Mouse (Mus musculus): Measurements from ENCODE around the gene Nsun2. TPM values are rescaled to one million over a fixed set of nuclear protein-coding genes. Genes with fewer than 3 reads are reported as not detected.

Gene Nsun2
- polyA plus RNA-seq, 1 experiment, result 109 TPM

DNA sequence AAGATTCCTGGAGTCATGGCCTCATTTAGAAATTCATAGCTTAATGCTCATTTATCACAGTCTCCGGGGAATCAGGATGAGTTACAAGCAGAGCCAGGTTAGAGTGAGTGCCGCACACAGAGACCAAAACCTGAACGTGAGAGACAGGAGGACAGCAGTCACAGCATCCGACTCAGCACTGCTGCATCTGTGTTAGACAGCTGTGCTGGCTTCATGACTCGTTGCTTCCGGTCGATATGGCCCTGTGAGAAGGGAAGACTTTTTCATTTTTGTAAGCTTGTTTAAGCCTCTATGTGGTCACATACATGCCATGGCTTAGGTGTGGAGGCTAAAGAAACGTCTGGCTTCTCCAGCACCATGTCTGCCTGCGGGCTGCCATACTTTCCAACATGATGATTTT lies 104.1 kb downstream of the Nsun2 start:
- Histone ChIP-seq H3K4me1 (ENCODE audit: control insufficient read depth, insufficient read depth, low read length) (no peaks in the 10 kb centered on the region), H3K4me3 (ENCODE audit: insufficient read depth, low read length) (no peak overlapping the region), H3K27ac (ENCODE audit: insufficient read depth, low read length) (no peak overlapping the region)
- TF ChIP-seq CTCF (IDR thresholded peaks at IDR 0.05; ENCODE audit: borderline replicate concordance, insufficient read depth, low read length) (no peak), POLR2A (IDR thresholded peaks at IDR 0.05; ENCODE audit: low read depth, low read length) (no peak)

DNA sequence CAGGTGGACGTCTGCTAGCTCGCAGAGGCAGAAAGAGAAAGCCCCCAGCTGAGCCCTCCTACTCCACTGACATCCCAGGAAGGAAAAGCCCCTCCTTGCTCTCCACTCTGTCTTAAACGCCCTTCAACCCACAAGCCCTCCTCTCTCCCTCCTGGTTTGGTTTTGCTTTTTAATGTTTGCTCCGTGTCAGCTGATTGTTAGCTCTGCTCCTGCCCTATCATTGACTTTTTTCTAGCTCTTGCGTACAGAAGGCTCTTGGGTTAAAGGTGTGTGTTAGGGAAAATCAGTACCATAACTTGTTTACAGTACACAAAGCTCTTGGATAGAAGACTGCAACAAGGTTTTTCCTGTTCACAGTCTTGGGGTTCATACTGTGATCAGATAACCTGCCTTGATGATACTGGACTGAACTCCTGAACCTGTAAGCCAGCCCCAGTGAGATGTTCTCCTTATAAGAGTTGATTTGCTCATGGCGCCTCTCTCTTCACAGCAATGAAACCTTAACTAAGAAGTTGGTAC lies 104.6 kb downstream of the Nsun2 start:
- TF ChIP-seq POLR2A (IDR thresholded peaks at IDR 0.05; ENCODE audit: low read depth, low read length) (no peak), CTCF (IDR thresholded peaks at IDR 0.05; ENCODE audit: borderline replicate concordance, insufficient read depth, low read length) (no peak)
- no peaks in the 10 kb centered on the region for H3K4me1 ChIP-seq (ENCODE audit: control insufficient read depth, insufficient read depth, low read length)
- H3K4me3 ChIP-seq (ENCODE audit: insufficient read depth, low read length), result no peak overlapping the region
- H3K27ac ChIP-seq (ENCODE audit: insufficient read depth, low read length), result no peak overlapping the region

DNA sequence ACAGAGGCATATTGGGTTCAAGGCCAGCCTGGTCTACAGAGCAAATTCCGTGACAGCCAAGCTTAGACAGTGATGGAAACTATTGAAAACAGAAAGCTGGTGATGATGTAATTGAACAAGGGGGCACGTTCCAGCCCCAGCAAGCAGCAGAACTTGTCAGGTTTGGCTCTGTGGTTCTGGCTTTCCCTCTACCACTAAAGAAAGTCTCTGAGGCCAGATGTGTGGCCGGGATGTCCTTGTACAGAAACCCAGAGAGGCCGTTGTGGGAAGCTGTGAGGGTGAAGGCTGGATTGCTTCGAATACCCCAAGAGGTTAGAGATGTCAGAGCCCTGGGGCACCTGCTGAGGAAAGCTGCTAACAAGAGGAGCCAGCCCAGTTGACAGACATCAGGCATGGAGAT lies 105.7 kb downstream of the Nsun2 start:
- Histone ChIP-seq H3K4me3 (ENCODE audit: insufficient read depth, low read length) (no peak overlapping the region), H3K27ac (ENCODE audit: insufficient read depth, low read length) (no peak overlapping the region), H3K4me1 (ENCODE audit: control insufficient read depth, insufficient read depth, low read length) (no peaks in the 10 kb centered on the region)
- TF ChIP-seq CTCF (IDR thresholded peaks at IDR 0.05; ENCODE audit: borderline replicate concordance, insufficient read depth, low read length) (no peak), POLR2A (IDR thresholded peaks at IDR 0.05; ENCODE audit: low read depth, low read length) (no peak)

DNA sequence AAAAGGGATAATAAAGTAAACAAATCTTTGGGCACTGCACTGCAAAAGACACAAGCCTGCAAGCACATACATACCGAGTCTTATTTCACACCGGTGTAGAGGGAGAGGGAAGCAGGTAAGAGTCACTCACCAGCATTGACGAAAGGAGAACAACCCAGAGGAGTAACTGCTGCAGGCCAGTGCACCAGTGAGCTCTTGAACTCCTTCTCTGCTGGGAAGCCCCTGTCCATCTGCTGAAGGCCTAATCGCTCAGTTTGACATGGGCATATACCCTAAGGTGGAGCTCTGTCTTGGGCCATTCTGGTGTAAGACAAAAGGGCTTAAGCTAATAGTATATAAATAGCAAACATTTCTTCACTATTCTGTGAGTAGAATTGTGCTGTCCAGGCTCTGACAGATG lies 106.6 kb downstream of the Nsun2 start:
- no peaks in the 10 kb centered on the region for H3K4me1 ChIP-seq (ENCODE audit: control insufficient read depth, insufficient read depth, low read length)
- no peak for TF ChIP-seq POLR2A (IDR thresholded peaks at IDR 0.05; ENCODE audit: low read depth, low read length)
- TF ChIP-seq CTCF (IDR thresholded peaks at IDR 0.05; ENCODE audit: borderline replicate concordance, insufficient read depth, low read length), result no peak
- no peak overlapping the region for H3K4me3 ChIP-seq (ENCODE audit: insufficient read depth, low read length)
- no peak overlapping the region for H3K27ac ChIP-seq (ENCODE audit: insufficient read depth, low read length)

DNA sequence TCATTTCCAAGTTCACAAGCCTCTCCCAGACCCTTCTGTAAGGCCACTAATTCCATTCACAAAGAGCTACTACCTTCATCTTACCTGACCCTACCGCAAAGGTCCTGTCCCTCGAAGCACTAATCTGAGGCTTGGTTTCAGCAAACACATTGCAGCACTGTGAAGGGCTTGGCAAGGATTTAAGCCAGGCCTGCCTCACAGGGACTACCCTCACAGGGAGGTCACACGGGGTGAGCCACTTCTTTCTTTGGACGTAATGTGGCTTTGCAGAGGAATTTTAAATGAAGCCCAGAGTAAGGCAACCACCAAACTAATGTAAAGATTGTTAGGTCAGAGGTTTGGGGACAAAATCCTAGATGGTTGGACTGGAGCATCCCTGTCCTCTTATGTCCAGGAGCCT lies 107.0 kb downstream of the Nsun2 start:
- TF ChIP-seq CTCF (IDR thresholded peaks at IDR 0.05; ENCODE audit: borderline replicate concordance, insufficient read depth, low read length), result no peak
- no peak for TF ChIP-seq POLR2A (IDR thresholded peaks at IDR 0.05; ENCODE audit: low read depth, low read length)
- Histone ChIP-seq H3K27ac (ENCODE audit: insufficient read depth, low read length) (no peak overlapping the region), H3K4me1 (ENCODE audit: control insufficient read depth, insufficient read depth, low read length) (no peaks in the 10 kb centered on the region), H3K4me3 (ENCODE audit: insufficient read depth, low read length) (no peak overlapping the region)

DNA sequence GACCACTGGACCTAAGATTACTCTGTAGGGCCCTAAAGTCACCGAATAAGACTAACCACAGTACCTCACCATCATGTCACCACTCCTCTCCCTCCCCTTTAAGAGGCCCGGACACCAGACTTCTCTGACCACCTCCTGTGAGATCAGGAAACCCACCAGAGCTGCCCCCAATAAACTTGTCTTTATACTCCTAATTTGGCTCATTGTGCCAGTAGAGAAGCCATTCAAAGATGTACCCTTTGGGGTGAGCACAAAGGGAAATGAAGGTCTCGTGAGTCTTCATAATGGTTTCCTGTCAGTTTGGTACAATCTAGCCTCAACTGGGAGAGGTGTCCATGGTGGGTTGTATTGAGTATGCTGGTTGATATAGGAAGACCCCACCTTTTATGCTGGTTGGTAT lies 107.5 kb downstream of the Nsun2 start:
- Histone ChIP-seq H3K4me3 (ENCODE audit: insufficient read depth, low read length) (no peak overlapping the region), H3K27ac (ENCODE audit: insufficient read depth, low read length) (no peak overlapping the region), H3K4me1 (ENCODE audit: control insufficient read depth, insufficient read depth, low read length) (no peaks in the 10 kb centered on the region)
- TF ChIP-seq POLR2A (IDR thresholded peaks at IDR 0.05; ENCODE audit: low read depth, low read length), result no peak
- no peak for TF ChIP-seq CTCF (IDR thresholded peaks at IDR 0.05; ENCODE audit: borderline replicate concordance, insufficient read depth, low read length)

DNA sequence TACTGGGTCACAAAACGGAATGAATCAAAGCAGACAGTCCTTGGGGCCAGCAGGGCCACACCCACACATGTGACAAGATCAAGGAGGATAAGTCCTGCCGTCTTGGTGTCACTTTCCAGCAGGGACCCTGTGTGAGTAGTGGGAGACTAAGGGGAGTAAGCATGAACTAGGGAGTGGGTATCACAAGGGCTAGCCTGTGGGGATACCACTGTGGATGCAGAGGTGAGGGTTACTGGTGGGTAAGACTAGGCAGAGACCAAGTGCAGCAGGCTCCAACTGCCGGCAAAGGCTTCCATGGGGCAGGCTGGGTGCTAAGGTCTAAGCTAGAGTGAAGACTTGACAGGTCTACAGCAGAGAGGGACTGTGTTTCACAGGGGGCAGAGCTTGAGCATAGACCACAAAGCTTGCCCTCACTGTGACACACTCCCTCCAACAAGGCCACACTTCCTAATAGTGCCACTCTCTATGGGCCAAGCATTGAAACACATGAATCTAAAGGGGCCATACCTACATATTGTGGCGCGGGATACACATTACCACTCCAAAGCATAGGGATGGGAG lies 109.2 kb downstream of the Nsun2 start:
- TF ChIP-seq POLR2A (IDR thresholded peaks at IDR 0.05; ENCODE audit: low read depth, low read length) (no peak), CTCF (IDR thresholded peaks at IDR 0.05; ENCODE audit: borderline replicate concordance, insufficient read depth, low read length) (no peak)
- H3K27ac ChIP-seq (ENCODE audit: insufficient read depth, low read length), result no peak overlapping the region
- H3K4me1 ChIP-seq (ENCODE audit: control insufficient read depth, insufficient read depth, low read length), result no peaks in the 10 kb centered on the region
- no peak overlapping the region for H3K4me3 ChIP-seq (ENCODE audit: insufficient read depth, low read length)

DNA sequence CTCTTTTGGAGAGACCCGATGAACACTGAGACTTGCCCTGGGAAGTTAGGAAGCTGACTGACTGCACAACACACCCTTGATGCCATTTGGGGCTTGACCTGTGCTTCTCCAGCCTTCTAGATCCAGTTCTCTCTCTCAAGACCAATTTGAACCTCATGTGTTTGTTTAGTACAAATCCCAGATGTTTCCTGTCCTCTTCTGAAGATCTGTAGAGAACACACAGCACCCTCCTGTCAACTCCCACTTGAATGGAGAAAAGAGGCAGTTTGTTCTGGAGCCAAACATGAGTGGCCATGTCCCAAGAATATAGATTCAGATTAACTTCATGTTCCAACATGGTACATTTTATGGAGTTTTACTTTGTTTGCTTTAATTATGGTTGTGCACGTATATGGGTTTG lies 110.4 kb downstream of the Nsun2 start:
- H3K27ac ChIP-seq (ENCODE audit: insufficient read depth, low read length), result no peak overlapping the region
- TF ChIP-seq CTCF (IDR thresholded peaks at IDR 0.05; ENCODE audit: borderline replicate concordance, insufficient read depth, low read length) (no peak), POLR2A (IDR thresholded peaks at IDR 0.05; ENCODE audit: low read depth, low read length) (no peak)
- H3K4me1 ChIP-seq (ENCODE audit: control insufficient read depth, insufficient read depth, low read length), result no peaks in the 10 kb centered on the region
- no peak overlapping the region for H3K4me3 ChIP-seq (ENCODE audit: insufficient read depth, low read length)

DNA sequence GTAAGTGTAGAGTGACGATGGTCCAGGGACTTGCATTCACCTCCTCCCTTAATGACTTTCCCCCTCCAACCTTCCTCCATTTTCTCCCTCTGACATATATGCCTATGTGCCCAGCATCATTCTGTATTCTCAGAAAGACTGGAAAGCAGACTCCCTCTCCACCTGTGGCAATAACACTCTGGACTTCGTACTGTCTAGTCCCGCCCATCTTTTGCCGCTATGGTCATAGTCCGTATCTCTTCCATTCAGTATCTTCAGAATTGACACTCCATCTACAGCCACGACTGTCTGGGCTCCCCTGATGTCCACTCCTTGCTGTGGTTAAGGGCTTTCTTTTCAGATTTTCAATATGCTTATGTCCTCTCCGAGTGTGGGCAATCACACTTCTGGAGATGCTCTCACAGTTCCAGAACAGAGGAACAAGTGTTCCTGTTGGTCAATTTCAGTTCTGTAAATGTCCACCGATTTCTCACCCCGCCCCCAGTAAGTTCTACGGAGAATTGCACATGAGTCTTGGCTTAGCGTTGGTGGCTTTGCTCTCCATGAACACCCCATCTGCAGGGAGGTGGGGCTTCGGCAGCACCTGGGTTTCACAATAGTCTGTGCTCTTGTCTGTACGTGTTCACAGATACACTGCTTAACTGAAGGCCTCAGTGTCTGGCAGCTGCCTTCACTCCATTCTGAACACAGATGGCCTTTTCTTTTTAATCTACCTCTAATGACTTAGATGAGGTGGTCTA lies 111.1 kb downstream of the Nsun2 start:
- H3K4me1 ChIP-seq (ENCODE audit: control insufficient read depth, insufficient read depth, low read length), result no peaks in the 10 kb centered on the region
- no peak overlapping the region for H3K4me3 ChIP-seq (ENCODE audit: insufficient read depth, low read length)
- H3K27ac ChIP-seq (ENCODE audit: insufficient read depth, low read length), result no peak overlapping the region
- TF ChIP-seq POLR2A (IDR thresholded peaks at IDR 0.05; ENCODE audit: low read depth, low read length) (no peak), CTCF (IDR thresholded peaks at IDR 0.05; ENCODE audit: borderline replicate concordance, insufficient read depth, low read length) (no peak)

DNA sequence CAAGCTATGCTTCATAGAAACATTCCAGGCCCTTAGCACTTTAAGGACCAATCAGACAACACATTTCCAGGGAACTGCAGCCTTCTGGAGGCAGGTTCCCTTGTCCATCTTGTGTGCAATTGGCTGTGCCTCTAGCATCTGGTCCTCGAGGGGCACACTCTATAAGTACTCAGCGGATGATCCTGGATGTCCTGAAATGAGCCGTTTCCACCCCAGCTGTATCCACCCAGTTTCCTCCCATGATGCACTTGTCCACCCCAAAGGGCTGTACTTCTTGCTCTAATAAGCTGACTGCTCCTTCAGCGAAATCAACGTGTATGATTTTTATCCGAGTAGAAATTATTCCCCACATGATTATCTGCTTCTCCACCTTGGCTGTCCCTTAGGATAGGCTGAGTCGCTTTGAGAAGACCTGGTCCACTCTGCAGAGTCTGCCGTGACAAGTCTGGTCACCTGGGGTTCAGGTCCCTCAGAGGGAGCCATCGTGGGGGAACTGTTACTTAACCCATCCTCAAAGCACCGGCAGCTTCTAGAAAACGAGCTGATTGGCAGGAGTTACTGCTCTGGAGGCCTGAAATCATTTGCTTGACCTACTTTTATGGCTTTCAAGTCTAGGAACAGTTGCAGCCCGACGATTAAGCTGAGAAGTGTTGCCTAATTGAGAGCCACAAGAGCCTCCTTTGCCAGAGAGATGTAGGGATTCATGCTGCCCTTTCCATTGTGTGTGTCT lies 112.3 kb downstream of the Nsun2 start:
- no peaks in the 10 kb centered on the region for H3K4me1 ChIP-seq (ENCODE audit: control insufficient read depth, insufficient read depth, low read length)
- H3K4me3 ChIP-seq (ENCODE audit: insufficient read depth, low read length), result no peak overlapping the region
- no peak for TF ChIP-seq POLR2A (IDR thresholded peaks at IDR 0.05; ENCODE audit: low read depth, low read length)
- TF ChIP-seq CTCF (IDR thresholded peaks at IDR 0.05; ENCODE audit: borderline replicate concordance, insufficient read depth, low read length), result no peak
- no peak overlapping the region for H3K27ac ChIP-seq (ENCODE audit: insufficient read depth, low read length)

All from embryonic fibroblast, embryonic 13.5 days (primary cell).